Mouse (Mus musculus) right cerebral cortex, adult 2 months (tissue): ENCODE data around the gene Sox10.

ENCODE experiments used
- DNase-seq, 2 experiments: peaks; one replicate each; pipeline ENCODE4 v3.0.0; 2021 to 2022; ENCODE audit warnings: low spot score in 2 of 2

The Sox10 gene

DNA sequence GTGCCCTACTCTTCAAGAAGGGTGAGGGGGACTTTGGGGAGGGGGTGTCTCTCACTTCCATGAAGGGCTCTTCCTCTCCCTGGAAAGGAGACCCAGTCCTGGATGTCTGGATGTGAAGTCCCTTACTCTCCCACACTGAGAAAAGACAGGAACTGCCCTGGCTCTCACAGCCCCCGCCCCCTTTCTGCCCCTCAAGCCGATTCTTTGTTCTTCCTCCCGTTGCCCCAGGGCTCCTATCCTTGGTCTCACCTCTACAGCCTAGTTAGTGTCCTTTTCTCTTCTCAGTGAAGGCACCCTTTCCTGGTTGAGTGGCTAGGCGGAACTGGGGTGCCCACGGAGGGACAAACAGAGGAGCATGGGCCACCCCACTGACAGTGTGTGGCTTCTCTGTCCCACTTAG is at the start of gene Sox10:
Gene Sox10 (minus strand): TSS at position 101 of the 400 bp plus-strand sequence.
- DNase-seq = no peak

DNA sequence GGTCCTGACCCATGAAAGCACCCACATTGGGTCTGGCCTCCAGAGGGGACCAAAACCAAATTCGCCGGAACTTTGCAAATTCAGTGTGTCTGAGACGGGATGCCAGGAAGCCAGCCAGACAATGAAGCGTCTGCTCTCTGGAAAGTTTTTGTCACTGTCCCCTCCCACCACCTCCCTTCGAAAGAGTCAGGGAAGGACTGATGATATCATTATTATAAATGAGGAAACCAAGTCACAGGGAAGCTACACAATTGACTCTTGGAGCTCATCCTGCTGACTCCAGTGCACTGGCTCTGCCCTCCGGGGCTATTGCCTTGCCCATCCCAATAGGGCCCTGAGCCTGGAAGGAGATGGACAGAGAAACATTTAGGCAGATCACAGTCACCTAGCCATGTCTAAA is 48.6 kb upstream of the Sox10 start:
- DNase-seq = no peak

DNA sequence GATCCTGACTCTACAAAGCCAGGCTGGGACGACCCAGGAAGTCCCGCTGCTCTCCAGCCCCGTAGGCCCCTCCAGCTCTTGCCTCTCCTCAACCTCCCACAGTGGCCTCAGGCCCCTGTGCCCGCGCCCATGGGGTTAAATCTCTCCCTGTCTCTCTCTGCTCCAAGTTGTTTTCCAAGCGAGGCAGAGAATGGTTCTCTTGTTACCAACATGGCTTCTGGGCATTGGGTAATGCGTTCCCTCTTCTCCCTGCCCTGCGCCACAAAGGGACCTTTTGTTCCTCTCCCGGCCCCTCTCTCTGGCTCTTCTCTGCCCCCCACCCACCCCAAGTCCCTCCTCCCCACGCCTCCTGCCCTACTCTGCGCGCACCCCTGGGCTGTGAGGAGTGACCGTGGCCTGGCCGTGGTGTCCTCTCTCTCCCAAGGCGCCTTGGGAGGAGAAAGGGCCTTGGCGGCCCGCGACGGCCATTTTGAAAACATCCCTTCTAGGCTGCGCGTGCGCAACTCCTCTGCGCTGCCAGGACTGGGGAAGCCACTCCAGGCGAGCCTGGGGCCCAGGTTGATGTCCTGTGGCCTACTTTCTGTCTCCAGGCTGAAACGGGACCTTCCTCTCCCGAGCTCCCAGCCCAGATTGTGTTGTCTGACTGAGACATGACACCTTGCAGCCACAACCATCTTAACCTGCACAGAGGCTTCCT is 47.9 kb upstream of the Sox10 start:
- no peak for DNase-seq

- DNase-seq = no peak
These were observed 45.3 kb upstream of the Sox10 start for GRCm38 (mm10) chr15:79210357-79210756.

GRCm38 (mm10) chr15:79208758-79209439 is 43.9 kb upstream of the Sox10 start:
- DNase-seq = no peak

GRCm38 (mm10) chr15:79208211-79208610 is 43.2 kb upstream of the Sox10 start:
- DNase-seq = no peak

GRCm38 (mm10) chr15:79202575-79202974 is 37.5 kb upstream of the Sox10 start:
- DNase-seq = no peak

GRCm38 (mm10) chr15:79201491-79202150 is 36.6 kb upstream of the Sox10 start:
- DNase-seq = no peak

- no peak for DNase-seq
These were observed 34.4 kb upstream of the Sox10 start for GRCm38 (mm10) chr15:79199390-79199976.

DNA sequence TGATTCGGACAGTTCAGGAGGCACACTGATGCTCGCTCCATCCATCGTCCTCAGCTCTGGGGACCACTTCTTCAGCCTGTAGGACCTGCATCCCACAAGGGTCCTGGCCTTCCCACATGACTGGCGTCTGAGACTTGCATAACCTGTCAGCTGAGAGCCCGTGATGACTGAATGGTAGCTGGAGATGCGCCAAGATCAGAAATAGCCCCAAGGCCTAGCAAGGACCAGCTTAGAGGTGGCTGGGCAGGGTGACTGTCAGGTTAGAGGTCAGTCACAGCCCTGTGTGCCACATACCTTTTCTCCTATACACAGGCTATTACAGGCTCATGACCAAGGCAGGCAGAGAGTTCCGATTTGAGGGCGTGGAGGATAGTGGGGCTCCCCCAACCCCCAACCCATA is 30.5 kb upstream of the Sox10 start:
- no peak for DNase-seq

GRCm38 (mm10) chr15:79194946-79195345 is 29.9 kb upstream of the Sox10 start:
- DNase-seq = no peak

GRCm38 (mm10) chr15:79194048-79194447 is 29.0 kb upstream of the Sox10 start:
- DNase-seq = no peak

DNA sequence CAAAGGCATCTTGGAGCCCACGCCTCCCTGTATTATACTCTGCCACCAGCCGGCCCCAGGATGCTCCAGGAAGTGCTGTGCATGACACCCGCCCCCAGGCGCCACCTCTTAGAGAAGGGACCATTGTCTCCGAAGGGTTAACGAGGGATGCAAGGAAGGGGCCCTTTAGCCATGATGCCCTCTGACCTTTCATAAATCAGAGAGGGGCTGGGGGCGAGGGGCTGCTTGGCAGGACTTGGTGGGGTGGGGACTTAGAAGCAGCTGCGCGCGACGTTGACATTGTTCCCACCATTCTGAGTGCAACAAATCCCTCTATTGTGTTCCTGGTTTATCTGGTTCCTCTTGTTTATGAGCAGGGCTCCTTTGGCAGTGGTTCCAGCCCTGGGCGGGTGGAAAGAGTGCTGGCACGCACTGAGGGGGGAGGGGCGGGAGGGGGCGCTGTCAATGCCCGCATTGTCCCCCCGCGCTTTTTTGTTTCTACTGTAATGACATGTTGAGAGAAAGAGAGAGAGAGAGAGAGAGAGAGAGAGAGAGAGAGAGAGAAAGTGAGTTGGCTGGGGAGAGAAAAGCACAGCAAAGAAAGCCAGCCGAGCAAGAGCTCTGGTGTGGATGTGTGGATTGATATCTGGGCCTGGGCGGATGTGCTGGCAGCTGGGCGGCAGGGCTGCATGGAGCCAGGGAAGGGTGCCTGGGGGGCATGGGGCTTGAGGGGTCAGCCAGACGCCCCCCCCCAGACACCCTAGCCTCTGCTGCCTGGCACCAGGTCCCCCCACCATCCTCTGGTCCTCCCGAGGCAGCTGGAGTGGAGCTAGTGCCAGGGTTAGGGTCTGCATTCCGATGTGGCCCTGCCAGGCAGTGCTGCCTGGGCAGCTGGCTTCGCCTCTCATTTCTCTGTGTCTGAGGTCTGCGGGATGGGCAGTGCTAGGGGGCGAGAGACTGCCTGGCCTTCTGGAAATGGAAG is 28.1 kb upstream of the Sox10 start:
- peak in 1 of 2 experiments; percentile 35 for DNase-seq

DNA sequence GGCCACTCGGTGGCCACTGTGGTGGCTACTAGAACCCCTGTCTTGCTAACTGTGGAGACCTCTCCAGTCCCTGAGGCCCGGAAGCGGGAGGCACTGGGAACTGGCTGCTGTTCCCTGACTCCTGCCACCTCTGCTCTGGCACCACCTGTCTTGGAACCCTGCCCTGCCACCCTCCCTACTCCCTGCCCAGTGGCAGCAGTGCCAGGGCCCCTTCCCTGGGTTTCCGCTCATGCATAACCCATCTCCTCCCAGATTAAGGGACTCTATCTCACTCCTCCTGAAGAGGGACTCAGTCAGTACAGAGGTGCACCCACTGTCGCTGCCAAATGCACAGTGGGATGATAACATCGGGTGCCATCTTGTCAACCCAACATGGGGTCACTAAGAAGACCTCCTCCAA is 27.4 kb upstream of the Sox10 start:
- DNase-seq = no peak

- DNase-seq = no peak
These were observed 26.4 kb upstream of the Sox10 start for GRCm38 (mm10) chr15:79191426-79191825.

DNA sequence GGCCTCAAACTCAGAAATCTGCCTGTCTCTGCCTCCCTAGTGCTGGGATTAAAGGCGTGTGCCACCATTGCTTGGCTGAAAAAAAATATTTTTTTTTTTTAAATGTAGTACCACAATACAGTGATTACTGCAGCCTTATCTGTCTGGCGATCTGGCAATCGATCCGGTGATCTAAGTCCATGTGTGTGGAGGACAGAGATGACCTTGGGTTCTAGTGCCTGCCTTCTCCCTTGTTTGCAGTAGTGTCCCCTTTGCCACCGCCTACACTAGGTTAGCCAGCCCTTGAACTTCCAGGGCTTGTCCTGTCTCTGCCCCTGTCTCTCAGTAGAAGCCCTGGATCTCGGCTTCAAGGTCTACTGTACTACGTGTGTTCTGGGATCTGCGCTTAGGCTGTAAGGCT is 22.8 kb upstream of the Sox10 start:
- DNase-seq = no peak

GRCm38 (mm10) chr15:79185213-79185612 is 20.2 kb upstream of the Sox10 start:
- DNase-seq = no peak

GRCm38 (mm10) chr15:79176905-79177304 is 11.9 kb upstream of the Sox10 start:
- no peak for DNase-seq

GRCm38 (mm10) chr15:79166712-79167111 is 1.7 kb upstream of the Sox10 start:
- no peak for DNase-seq

DNA sequence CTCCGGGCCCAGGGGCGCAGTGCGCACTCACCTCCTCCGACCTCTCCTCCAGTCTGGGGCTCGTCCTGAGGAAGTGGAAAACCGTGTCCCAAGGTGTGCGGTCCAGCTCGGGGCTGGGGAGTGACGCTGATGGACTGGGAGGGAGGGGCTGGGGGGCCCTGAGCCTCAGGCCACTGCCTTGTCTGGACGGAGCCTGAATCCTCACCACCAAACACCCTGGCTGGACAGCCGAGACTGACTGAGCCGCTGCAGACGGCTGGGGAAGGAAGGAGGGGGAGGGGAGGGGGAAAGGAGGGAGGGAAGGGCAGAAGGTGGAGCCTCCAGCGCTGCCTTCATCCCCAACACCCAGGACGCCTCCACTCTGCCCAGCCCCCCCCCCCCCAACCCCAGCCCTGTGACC is 789 bp downstream of the Sox10 start:
- DNase-seq = no peak

DNA sequence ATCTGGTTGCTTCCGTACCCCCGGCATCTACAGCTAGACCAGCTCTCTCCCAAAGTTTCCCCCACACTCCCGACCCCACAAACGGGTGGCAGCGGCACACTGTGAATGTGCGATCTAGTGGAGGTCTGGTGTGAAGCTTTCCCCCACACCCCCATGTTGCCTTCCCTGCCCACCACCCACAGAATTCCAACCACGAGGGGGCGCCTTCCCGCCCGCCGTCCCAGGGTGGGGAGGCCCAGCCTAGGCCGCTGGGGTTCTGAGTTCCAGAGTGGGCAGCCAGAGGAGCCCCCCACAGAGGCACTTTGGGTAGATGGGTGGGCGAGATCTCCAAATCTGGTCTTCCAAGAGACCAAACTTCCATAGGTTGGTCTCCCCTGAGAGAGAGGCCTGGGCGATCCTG is 2.2 kb downstream of the Sox10 start:
- no peak for DNase-seq
